Mouse (Mus musculus): ENCODE measurements around the gene Npr1. TPM values are rescaled to one million over a fixed set of nuclear protein-coding genes. Genes with fewer than 3 reads are reported as not detected.

Gene Npr1
- polyA plus RNA-seq, 1 experiment, result not detected

DNA sequence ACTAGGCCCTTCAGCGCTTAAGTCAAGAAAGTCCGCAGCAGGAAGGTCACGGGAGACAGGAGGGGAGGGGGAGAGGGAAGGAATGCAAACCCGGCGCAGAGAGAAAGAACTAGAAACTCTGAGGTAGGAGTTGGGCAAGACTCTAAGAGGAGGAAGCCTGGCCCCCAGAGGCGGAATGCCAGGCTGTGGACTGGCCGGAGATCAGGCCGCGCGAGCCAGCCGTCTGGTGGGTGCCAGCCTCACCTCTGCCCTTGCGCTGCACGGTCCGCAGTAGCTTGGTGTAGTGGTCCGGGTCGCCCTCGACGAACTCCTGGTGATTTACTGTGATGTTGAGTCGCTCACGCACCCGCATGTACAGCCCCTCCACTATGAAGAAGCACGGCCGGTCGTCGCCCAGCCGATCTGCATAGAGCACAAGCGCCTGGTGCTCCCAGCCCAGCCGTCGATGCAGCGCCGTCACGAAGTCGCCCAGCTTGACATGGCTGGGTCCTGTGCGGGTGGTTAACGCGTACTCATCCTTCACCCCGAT, 1.1 kb downstream of the Npr1 start:
- TF ChIP-seq CTCF (IDR thresholded peaks at IDR 0.05; ENCODE audit: insufficient read depth, low read depth, low read length) (no peak), POLR2A (IDR thresholded peaks at IDR 0.05; ENCODE audit: insufficient read depth, low read depth, low read length) (no peak)
- Histone ChIP-seq H3K27ac (ENCODE audit: insufficient read depth, low read depth, low read length) (no peak overlapping the region), H3K4me1 (ENCODE audit: control insufficient read depth, insufficient read depth, low read length) (peaks cover 10% of the 10 kb centered on the region), H3K4me3 (ENCODE audit: insufficient read depth, low read depth, low read length) (peak overlapping the region; percentile 58; the same call in 1 of the 2 replicates)
- 33% methylated on average over 37 of the region's 37 CpGs for WGBS

DNA sequence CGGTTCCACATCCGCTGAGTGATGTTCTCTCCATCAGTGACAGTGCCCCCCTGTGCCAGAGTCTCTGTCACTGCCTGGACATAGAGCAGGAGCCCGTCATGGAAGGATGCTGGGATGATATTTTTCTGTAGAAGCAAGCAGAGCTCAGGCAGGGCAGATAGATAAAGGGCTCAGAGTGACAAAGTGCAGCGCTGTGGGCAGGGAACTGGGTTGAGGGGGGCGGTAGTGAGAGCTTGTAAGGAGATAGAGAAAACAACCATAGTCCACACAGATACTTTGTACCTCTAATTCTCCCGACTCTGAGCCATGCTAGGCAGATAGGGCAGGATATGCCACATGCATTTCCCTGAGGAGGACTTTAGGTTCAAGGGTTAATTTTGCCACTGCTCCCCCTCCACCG, 3.1 kb downstream of the Npr1 start:
- H3K4me1 ChIP-seq (ENCODE audit: control insufficient read depth, insufficient read depth, low read length), result peaks cover 10% of the 10 kb centered on the region
- no peak overlapping the region for H3K27ac ChIP-seq (ENCODE audit: insufficient read depth, low read depth, low read length)
- 55% methylated on average over 7 of the region's 7 CpGs for WGBS
- TF ChIP-seq POLR2A (IDR thresholded peaks at IDR 0.05; ENCODE audit: insufficient read depth, low read depth, low read length) (no peak), CTCF (IDR thresholded peaks at IDR 0.05; ENCODE audit: insufficient read depth, low read depth, low read length) (no peak)
- H3K4me3 ChIP-seq (ENCODE audit: insufficient read depth, low read depth, low read length), result no peak overlapping the region

DNA sequence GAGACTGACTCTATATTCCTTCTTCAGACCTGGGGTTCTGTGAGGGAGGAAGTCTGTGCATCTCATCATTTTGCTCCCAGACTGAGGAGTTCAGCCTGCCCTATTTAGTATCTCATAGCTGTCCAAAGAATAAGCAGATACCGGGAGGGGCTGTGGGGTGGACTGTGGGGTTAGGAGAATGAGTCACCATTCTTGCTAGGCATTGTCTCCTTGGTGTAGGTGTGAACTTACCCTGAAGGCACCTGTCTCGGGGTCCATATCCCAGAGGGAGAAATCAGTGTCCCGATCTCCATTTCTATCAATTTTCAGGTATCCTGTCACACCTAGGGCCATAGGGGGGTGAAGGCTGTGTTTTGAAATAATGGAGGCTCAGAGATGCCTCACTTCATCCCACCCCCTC, 3.7 kb downstream of the Npr1 start:
- H3K4me3 ChIP-seq (ENCODE audit: insufficient read depth, low read depth, low read length), result no peak overlapping the region
- TF ChIP-seq CTCF (IDR thresholded peaks at IDR 0.05; ENCODE audit: insufficient read depth, low read depth, low read length) (no peak), POLR2A (IDR thresholded peaks at IDR 0.05; ENCODE audit: insufficient read depth, low read depth, low read length) (no peak)
- 83% methylated on average over 3 of the region's 3 CpGs for WGBS
- H3K27ac ChIP-seq (ENCODE audit: insufficient read depth, low read depth, low read length), result no peak overlapping the region
- H3K4me1 ChIP-seq (ENCODE audit: control insufficient read depth, insufficient read depth, low read length), result peaks cover 10% of the 10 kb centered on the region

DNA sequence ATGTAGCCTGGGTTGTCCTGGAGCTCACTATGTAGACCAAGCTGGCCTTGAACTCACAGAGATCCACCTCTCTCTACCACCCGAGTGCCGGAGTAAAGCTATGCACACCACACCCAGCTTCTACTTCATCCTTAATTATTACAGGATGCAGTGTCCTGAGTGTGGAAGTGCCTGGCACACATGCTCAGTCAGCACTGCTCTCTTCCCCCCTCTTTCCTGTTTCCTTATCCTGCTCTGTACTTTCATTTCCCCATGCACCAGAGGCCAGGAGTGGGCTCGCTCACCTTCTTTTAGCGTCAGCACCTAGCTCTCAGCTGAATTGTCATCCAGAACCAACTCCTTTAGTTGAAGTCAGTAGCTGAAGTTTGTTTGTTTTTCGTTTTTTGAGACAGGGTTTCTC, 5.4 kb downstream of the Npr1 start:
- peaks cover 4% of the 10 kb centered on the region for H3K4me1 ChIP-seq (ENCODE audit: control insufficient read depth, insufficient read depth, low read length)
- WGBS, result 81% methylated on average over 5 of the region's 5 CpGs
- H3K4me3 ChIP-seq (ENCODE audit: insufficient read depth, low read depth, low read length), result no peak overlapping the region
- no peak for TF ChIP-seq POLR2A (IDR thresholded peaks at IDR 0.05; ENCODE audit: insufficient read depth, low read depth, low read length)
- TF ChIP-seq CTCF (IDR thresholded peaks at IDR 0.05; ENCODE audit: insufficient read depth, low read depth, low read length), result no peak
- H3K27ac ChIP-seq (ENCODE audit: insufficient read depth, low read depth, low read length), result no peak overlapping the region

DNA sequence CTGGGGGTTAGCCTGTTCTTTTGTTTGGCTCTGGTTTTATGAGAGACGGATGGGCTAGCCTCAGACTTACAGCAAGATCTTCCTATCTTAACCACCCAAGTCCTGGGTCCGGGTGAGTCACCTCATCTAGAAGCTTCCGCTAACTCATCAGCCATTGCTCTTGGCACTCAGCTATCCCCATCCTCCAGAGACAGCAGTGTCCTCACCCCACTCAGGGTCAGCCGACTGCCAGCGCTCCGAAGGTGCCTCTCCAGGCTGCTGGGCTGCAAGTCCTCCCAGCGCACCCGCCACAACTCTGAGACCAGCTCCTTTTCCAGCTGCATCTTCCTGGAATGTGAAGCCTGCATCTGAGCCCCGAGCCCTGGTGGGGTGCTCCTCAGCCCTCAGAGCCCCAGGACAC, 5.9 kb downstream of the Npr1 start:
- WGBS, result 86% methylated on average over 9 of the region's 9 CpGs
- H3K4me3 ChIP-seq (ENCODE audit: insufficient read depth, low read depth, low read length), result no peak overlapping the region

DNA sequence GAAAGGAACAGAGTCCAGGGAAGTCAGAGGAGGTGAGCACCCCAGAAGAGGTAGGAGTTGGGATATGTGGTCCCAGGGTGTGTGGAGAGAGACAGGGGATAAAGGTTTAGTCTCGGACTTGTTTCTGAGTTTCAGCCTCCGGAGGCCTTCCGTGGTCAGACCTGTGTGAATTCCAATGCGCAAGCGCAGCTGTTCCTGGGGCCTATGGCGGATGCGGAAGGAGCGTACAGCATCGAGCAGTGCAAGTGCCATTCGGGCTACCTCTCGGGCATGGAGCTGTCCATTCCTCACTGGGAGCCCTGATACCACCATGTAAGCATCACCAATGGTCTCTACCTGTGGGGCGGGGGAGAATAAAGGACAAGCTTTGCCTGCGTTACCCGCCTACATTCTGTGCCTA, 10.7 kb downstream of the Npr1 start:
- H3K4me3 ChIP-seq (ENCODE audit: insufficient read depth, low read depth, low read length), result no peak overlapping the region
- TF ChIP-seq POLR2A (IDR thresholded peaks at IDR 0.05; ENCODE audit: insufficient read depth, low read depth, low read length), result no peak
- TF ChIP-seq CTCF (IDR thresholded peaks at IDR 0.05; ENCODE audit: insufficient read depth, low read depth, low read length), result no peak
- 93% methylated on average over 14 of the region's 14 CpGs for WGBS
- no peak overlapping the region for H3K27ac ChIP-seq (ENCODE audit: insufficient read depth, low read depth, low read length)
- peaks cover 2% of the 10 kb centered on the region; the same call in 1 of the 2 replicates for H3K4me1 ChIP-seq (ENCODE audit: control insufficient read depth, insufficient read depth, low read length)

More for the DNA sequence above, 5.9 kb downstream of the Npr1 start:
- H3K4me1 ChIP-seq (ENCODE audit: control insufficient read depth, insufficient read depth, low read length), result no peaks in the 10 kb centered on the region
- no peak overlapping the region for H3K27ac ChIP-seq (ENCODE audit: insufficient read depth, low read depth, low read length)
- TF ChIP-seq POLR2A (IDR thresholded peaks at IDR 0.05; ENCODE audit: insufficient read depth, low read depth, low read length) (no peak), CTCF (IDR thresholded peaks at IDR 0.05; ENCODE audit: insufficient read depth, low read depth, low read length) (no peak)

DNA sequence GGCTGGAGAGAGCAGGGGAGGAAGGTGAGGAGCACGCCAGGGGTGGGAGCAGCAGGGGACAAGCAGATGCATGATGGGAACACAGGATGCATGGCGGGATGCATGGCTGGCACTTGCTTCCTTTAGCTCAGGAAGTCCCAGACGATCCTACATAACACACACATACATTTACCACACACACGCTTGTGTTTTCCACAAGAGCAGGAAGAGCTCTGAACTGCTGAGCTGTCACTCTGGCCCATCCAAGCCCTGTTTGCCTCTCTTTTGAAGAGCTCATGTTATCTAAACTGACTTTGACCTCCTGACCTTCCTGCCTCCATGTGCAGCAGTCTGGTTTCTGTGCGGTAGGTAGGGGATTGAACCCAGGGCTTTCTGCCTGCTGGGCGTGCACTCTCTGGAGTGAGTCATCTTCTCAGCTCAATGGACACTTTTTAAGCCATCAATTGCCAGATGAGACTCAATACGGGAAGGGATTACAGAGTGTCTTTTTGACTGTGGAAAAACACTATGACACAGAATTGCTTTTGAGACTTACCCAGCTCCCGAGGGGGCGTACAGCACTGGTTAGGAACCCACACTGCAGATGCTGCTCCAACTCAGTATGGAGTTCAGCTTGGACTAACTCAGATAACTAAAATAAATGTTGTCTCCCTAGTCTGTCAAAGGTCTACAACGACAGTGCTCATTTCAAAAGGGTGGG, 14.1 kb downstream of the Npr1 start:
- Histone ChIP-seq H3K27ac (ENCODE audit: insufficient read depth, low read depth, low read length) (no peak overlapping the region), H3K4me1 (ENCODE audit: control insufficient read depth, insufficient read depth, low read length) (peaks cover 12% of the 10 kb centered on the region), H3K4me3 (ENCODE audit: insufficient read depth, low read depth, low read length) (no peak overlapping the region)
- TF ChIP-seq POLR2A (IDR thresholded peaks at IDR 0.05; ENCODE audit: insufficient read depth, low read depth, low read length) (no peak), CTCF (IDR thresholded peaks at IDR 0.05; ENCODE audit: insufficient read depth, low read depth, low read length) (no peak)
- WGBS, result 61% methylated on average over 10 of the region's 10 CpGs

DNA sequence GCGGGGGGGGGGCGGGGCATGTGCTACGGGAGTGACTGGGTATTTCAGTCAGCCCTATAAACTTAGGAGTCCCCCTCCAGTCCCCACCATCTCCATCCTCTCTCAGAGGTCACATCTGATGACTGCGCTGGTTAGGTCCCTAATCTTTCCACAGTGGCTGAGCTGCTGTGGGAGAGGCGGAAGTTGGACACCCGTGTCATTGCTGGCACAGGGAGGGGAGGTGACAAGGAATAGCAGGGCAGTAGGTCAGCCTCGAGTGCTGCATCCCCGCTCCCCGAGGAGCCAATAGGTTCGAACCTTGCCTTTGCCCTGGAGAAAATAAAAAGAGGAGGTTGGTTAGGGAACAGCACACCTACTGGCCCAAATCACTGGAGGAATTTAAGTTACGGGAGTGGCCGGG, 14.8 kb downstream of the Npr1 start:
- 37% methylated on average over 12 of the region's 12 CpGs for WGBS
- no peak overlapping the region for H3K27ac ChIP-seq (ENCODE audit: insufficient read depth, low read depth, low read length)
- H3K4me3 ChIP-seq (ENCODE audit: insufficient read depth, low read depth, low read length), result no peak overlapping the region
- H3K4me1 ChIP-seq (ENCODE audit: control insufficient read depth, insufficient read depth, low read length), result peaks cover 17% of the 10 kb centered on the region
- TF ChIP-seq POLR2A (IDR thresholded peaks at IDR 0.05; ENCODE audit: insufficient read depth, low read depth, low read length) (no peak), CTCF (IDR thresholded peaks at IDR 0.05; ENCODE audit: insufficient read depth, low read depth, low read length) (no peak)

DNA sequence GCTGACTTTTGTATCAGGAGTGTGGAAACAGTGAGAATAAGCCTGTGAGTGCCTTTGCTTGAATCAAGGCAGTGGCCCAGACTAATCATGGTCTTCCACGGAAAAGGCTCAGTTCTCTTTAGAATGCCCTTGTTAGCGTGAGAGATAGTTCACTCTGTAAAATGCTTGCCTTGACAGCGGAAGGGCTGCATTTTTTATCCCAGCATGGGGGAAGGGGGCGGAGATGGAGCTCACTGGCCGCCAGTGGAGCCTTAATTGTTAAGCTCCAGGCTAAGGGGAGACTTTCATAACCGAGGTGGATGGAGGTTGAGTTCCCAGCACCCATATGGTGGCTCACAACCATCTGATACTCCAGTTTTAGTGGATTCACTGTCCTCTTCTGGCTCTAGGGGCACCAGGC, 17.0 kb downstream of the Npr1 start:
- Histone ChIP-seq H3K27ac (ENCODE audit: insufficient read depth, low read depth, low read length) (no peak overlapping the region), H3K4me1 (ENCODE audit: control insufficient read depth, insufficient read depth, low read length) (peaks cover 19% of the 10 kb centered on the region), H3K4me3 (ENCODE audit: insufficient read depth, low read depth, low read length) (no peak overlapping the region)
- 58% methylated on average over 6 of the region's 6 CpGs for WGBS
- TF ChIP-seq POLR2A (IDR thresholded peaks at IDR 0.05; ENCODE audit: insufficient read depth, low read depth, low read length) (no peak), CTCF (IDR thresholded peaks at IDR 0.05; ENCODE audit: insufficient read depth, low read depth, low read length) (no peak)

Data from olfactory bulb, adult 2 months (tissue).